Mouse (Mus musculus): ENCODE measurements at regions not wholly inside any gene's neighbourhood (a gene's known extent, or its start where the extent isn't known, plus 50 kb on each side); places are given as distances from the start of the nearest gene placed in this dataset.

GRCm38 (mm10) chr5:64489656-64490444 is 313.3 kb upstream of the Klf3 start:
- TF ChIP-seq CTCF (IDR thresholded peaks at IDR 0.05; ENCODE audit: extremely low read depth, insufficient read depth, low read length), result no peak
- TF ChIP-seq POLR2A (IDR thresholded peaks at IDR 0.05; ENCODE audit: extremely low read depth, insufficient read depth, low read length), result no peak
